Mouse (Mus musculus) adrenal gland, adult (tissue): ENCODE data around the gene Cacna2d3.
A peak's percentile ranks its signal among the peaks of the same experiment; 100 is the strongest.

Experiments
- DNase-seq, 2 experiments: peaks; one replicate each; pipeline ENCODE4 v3.0.0; 2022 to 2023; ENCODE audit warnings: low spot score in 1 of 2; ENCODE audit not compliant: inconsistent age in 2 of 2

The Cacna2d3 gene

GRCm38 (mm10) chr14:29179397-29179888, 542.2 kb downstream of the Cacna2d3 start:
- no peak for DNase-seq

- no peak for DNase-seq
Measured at GRCm38 (mm10) chr14:29178695-29179396, 542.8 kb downstream of the Cacna2d3 start.

- no peak for DNase-seq
Measured at GRCm38 (mm10) chr14:29174762-29175161, 546.9 kb downstream of the Cacna2d3 start.

GRCm38 (mm10) chr14:29172207-29172606, 549.5 kb downstream of the Cacna2d3 start:
- no peak for DNase-seq

- DNase-seq = no peak
Measured at GRCm38 (mm10) chr14:29164653-29165030, 557.0 kb downstream of the Cacna2d3 start.

GRCm38 (mm10) chr14:29163998-29164652, 557.5 kb downstream of the Cacna2d3 start:
- no peak for DNase-seq

- no peak for DNase-seq
Measured at GRCm38 (mm10) chr14:29159803-29160202, 561.9 kb downstream of the Cacna2d3 start.

GRCm38 (mm10) chr14:29157096-29157495, 564.6 kb downstream of the Cacna2d3 start:
- no peak for DNase-seq

GRCm38 (mm10) chr14:29144184-29144583, 577.5 kb downstream of the Cacna2d3 start:
- no peak for DNase-seq

- DNase-seq = no peak
Measured at GRCm38 (mm10) chr14:29137614-29138013, 584.0 kb downstream of the Cacna2d3 start.

- DNase-seq = no peak
Measured at GRCm38 (mm10) chr14:29137006-29137579, 584.6 kb downstream of the Cacna2d3 start.

GRCm38 (mm10) chr14:29134901-29135300, 586.8 kb downstream of the Cacna2d3 start:
- DNase-seq = no peak

GRCm38 (mm10) chr14:29130511-29130910, 591.2 kb downstream of the Cacna2d3 start:
- no peak for DNase-seq

- DNase-seq = peak in 1 of 2 experiments; percentile 52
Measured at GRCm38 (mm10) chr14:29123886-29124285, 597.8 kb downstream of the Cacna2d3 start.

- no peak for DNase-seq
Measured at GRCm38 (mm10) chr14:29122749-29123148, 598.9 kb downstream of the Cacna2d3 start.

GRCm38 (mm10) chr14:29113852-29114450, 607.7 kb downstream of the Cacna2d3 start:
- DNase-seq = no peak

GRCm38 (mm10) chr14:29111666-29112065, 610.0 kb downstream of the Cacna2d3 start:
- no peak for DNase-seq

- DNase-seq = peak in 1 of 2 experiments; percentile 61
Measured at GRCm38 (mm10) chr14:29110351-29111091, 611.1 kb downstream of the Cacna2d3 start.

GRCm38 (mm10) chr14:29107464-29107863, 614.2 kb downstream of the Cacna2d3 start:
- DNase-seq = no peak

- DNase-seq = peak; percentile 33 to 87
Measured at GRCm38 (mm10) chr14:29097776-29098175, 623.9 kb downstream of the Cacna2d3 start.

GRCm38 (mm10) chr14:29095431-29095830, 626.2 kb downstream of the Cacna2d3 start:
- DNase-seq = no peak
